Mouse (Mus musculus): ENCODE measurements around the gene Fbxo34. TPM values are rescaled to one million over a fixed set of nuclear protein-coding genes. Genes with fewer than 3 reads are reported as not detected.

The Fbxo34 gene
- polyA plus RNA-seq, 1 experiment = 11.9 TPM

DNA sequence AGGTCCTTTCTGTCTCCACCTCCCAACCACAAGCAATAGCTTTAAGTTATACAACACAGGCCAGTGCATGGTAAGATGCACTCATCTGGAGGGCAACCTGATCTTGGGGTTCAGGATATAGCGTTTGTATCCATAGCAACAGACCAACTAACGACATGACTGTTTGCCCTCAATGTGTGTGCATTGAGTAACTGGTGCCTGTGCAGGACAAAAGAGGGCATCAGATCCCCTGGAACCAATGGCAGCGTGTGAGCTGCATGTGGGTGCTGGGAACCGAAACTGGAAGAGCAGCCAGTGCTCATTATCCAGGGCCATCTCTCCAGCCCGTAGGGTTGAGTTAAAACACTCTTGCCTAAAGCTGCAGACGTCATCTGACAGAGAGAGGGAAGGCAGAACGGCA, 38.5 kb downstream of the Fbxo34 start:
- Histone ChIP-seq H3K79me3 (ENCODE audit: low read depth) (peaks cover 1% of the 10 kb centered on the region), H3K27me3 (ENCODE audit: control insufficient read depth, insufficient read depth, insufficient read length) (no peaks in the 10 kb centered on the region), H3K36me3 (ENCODE audit: control insufficient read depth, insufficient read depth) (no peaks in the 10 kb centered on the region), H3K79me2 (ENCODE audit: control insufficient read depth, insufficient read depth) (peaks cover 22% of the 10 kb centered on the region), H3K4me3 (ENCODE audit: insufficient read depth, poor library complexity, severe bottlenecking) (no peak overlapping the region), H3ac (ENCODE audit: control insufficient read depth, insufficient read length, low read depth) (no peak overlapping the region)
- TF ChIP-seq CTCF (IDR thresholded peaks at IDR 0.05; ENCODE audit: control insufficient read depth, insufficient read depth, insufficient read length) = no peak
- no peak for TF ChIP-seq CEBPB (IDR thresholded peaks at IDR 0.05; ENCODE audit: low read depth)
- no peak for TF ChIP-seq FOSL1 (IDR thresholded peaks at IDR 0.05; ENCODE audit: insufficient read depth, low read length, poor library complexity, severe bottlenecking)
- TF ChIP-seq MYOD1 (IDR thresholded peaks at IDR 0.05; ENCODE audit: control insufficient read depth, insufficient read length, low read depth) = no peak
- no peak for TF ChIP-seq MYOG (IDR thresholded peaks at IDR 0.05; ENCODE audit: control insufficient read depth, extremely low read depth, insufficient read length)

DNA sequence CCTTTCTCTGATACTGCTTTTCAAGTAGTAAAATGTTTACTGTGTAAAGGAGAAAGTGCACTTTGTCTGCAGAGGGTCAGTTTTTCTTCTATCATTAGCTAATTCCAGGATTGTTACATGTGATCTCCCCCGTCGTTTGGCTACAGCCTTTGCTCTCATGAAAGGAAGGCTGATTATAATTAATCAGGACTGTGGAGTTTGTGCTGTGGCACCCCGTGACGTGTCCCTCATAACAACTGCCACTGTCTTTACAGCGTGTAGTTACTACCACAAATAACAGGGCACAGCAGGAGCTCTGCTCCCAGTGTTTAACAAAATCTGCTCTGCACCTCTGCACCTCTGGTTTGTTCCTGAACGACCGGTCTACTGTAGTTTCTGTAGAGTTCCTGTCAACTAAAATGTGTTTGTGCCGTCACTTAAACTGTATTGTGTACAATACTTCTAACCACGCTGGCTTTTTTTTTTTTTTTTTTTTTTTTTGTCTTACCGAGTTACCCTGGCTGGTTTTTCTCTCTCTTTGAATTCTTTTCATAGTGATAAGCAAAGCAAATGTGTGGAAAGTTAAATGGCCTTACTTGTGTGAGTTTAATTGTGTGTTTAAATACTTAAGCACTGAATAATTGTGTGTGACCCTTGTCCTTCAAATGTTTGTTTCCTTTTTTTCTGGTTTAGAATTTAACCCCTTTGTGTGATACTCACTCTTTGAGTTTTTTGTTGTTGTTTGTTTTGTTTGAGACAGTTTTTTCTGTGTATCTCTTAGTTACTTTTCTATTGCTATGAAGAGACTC, 39.3 kb downstream of the Fbxo34 start:
- no peak overlapping the region for H3K4me3 ChIP-seq (ENCODE audit: insufficient read depth, poor library complexity, severe bottlenecking)
- TF ChIP-seq USF1 (IDR thresholded peaks at IDR 0.05; ENCODE audit: low read depth) (no peak), FOSL1 (IDR thresholded peaks at IDR 0.05; ENCODE audit: insufficient read depth, low read length, poor library complexity, severe bottlenecking) (no peak), CEBPB (IDR thresholded peaks at IDR 0.05; ENCODE audit: low read depth) (no peak), CTCF (IDR thresholded peaks at IDR 0.05; ENCODE audit: control insufficient read depth, insufficient read depth, insufficient read length) (no peak), MYOD1 (IDR thresholded peaks at IDR 0.05; ENCODE audit: control insufficient read depth, insufficient read length, low read depth) (no peak)
- H3K27me3 ChIP-seq (ENCODE audit: control insufficient read depth, insufficient read depth, insufficient read length) = no peaks in the 10 kb centered on the region
- H3K79me3 ChIP-seq (ENCODE audit: low read depth) = peaks cover 1% of the 10 kb centered on the region
- H3K79me2 ChIP-seq (ENCODE audit: control insufficient read depth, insufficient read depth) = peaks cover 22% of the 10 kb centered on the region
- no peak overlapping the region for H3ac ChIP-seq (ENCODE audit: control insufficient read depth, insufficient read length, low read depth)
- H3K36me3 ChIP-seq (ENCODE audit: control insufficient read depth, insufficient read depth) = no peaks in the 10 kb centered on the region

DNA sequence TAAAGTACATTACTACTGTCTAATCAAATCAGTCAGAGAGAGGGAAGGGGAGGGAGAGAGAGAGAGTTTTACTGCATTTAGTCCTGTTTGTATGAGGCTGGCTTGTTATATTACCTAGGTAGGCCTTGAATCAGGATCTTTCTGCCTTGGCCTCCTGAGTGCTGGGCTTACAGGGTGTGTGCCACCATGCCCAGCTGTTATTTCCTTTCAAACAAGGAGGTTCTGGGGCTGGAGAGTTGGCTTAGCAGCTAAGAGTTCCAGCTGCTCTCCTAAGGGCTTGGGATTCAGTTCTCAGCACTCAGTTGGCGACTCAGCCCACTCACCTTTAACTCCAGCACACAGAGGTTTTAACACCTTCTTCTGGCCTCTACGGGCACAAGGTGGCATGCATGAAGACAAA, 40.5 kb downstream of the Fbxo34 start:
- no peak overlapping the region for H3ac ChIP-seq (ENCODE audit: control insufficient read depth, insufficient read length, low read depth)
- H3K79me3 ChIP-seq (ENCODE audit: low read depth) = no peaks in the 10 kb centered on the region
- H3K4me3 ChIP-seq (ENCODE audit: insufficient read depth, poor library complexity, severe bottlenecking) = no peak overlapping the region
- TF ChIP-seq MYOD1 (IDR thresholded peaks at IDR 0.05; ENCODE audit: control insufficient read depth, insufficient read length, low read depth) = peak; percentile 67
- TF ChIP-seq CTCF (IDR thresholded peaks at IDR 0.05; ENCODE audit: control insufficient read depth, insufficient read depth, insufficient read length) = no peak
- H3K27me3 ChIP-seq (ENCODE audit: control insufficient read depth, insufficient read depth, insufficient read length) = no peaks in the 10 kb centered on the region
- no peaks in the 10 kb centered on the region for H3K36me3 ChIP-seq (ENCODE audit: control insufficient read depth, insufficient read depth)
- H3K79me2 ChIP-seq (ENCODE audit: control insufficient read depth, insufficient read depth) = peaks cover 31% of the 10 kb centered on the region

DNA sequence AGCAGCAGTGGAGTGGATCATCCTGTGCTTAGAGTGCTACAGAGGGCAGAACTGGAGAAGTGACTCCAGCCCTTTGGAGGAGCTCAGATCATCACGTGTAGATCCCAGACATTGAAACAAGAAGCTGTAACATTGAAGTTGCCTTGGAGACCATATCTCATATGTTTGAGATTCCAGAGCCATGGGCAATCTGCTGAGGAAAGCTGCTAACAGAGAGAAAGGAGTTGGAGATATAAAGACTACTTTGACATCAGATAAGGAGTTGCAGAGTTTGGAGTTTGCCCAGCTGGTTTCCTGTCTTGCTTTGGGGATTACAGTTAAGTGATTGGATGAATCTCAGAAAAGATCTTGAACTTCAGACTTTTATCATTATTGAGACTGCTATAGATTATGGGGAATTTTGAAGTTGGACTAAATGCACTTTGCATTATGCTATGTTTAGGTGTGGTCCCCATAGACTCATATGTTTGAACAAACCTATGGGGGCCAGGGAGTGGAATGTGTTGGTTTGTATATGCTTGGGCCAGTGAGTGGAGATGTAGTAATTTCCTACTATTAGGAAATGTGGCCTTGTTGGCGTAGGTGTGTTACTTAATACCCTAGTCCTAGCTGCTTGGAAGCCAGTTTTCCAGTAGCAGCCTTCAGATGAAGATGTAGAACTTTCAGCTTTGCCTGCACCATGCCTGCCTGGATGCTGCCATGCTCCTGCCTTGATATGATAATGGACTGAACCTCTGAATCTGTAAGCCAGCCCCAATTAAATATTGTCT, 43.6 kb downstream of the Fbxo34 start:
- H3K36me3 ChIP-seq (ENCODE audit: control insufficient read depth, insufficient read depth) = no peaks in the 10 kb centered on the region
- H3K79me2 ChIP-seq (ENCODE audit: control insufficient read depth, insufficient read depth) = peaks cover 35% of the 10 kb centered on the region
- TF ChIP-seq FOSL1 (IDR thresholded peaks at IDR 0.05; ENCODE audit: insufficient read depth, low read length, poor library complexity, severe bottlenecking) (no peak), CTCF (IDR thresholded peaks at IDR 0.05; ENCODE audit: control insufficient read depth, insufficient read depth, insufficient read length) (no peak), CEBPB (IDR thresholded peaks at IDR 0.05; ENCODE audit: low read depth) (no peak), USF1 (IDR thresholded peaks at IDR 0.05; ENCODE audit: low read depth) (no peak), MYOG (IDR thresholded peaks at IDR 0.05; ENCODE audit: control insufficient read depth, extremely low read depth, insufficient read length) (no peak), MYOD1 (IDR thresholded peaks at IDR 0.05; ENCODE audit: control insufficient read depth, insufficient read length, low read depth) (no peak), MAX (IDR thresholded peaks at IDR 0.05) (no peak)
- no peak overlapping the region for H3K4me3 ChIP-seq (ENCODE audit: insufficient read depth, poor library complexity, severe bottlenecking)
- H3K79me3 ChIP-seq (ENCODE audit: low read depth) = peaks cover 1% of the 10 kb centered on the region
- H3ac ChIP-seq (ENCODE audit: control insufficient read depth, insufficient read length, low read depth) = no peak overlapping the region
- H3K27me3 ChIP-seq (ENCODE audit: control insufficient read depth, insufficient read depth, insufficient read length) = no peaks in the 10 kb centered on the region

DNA sequence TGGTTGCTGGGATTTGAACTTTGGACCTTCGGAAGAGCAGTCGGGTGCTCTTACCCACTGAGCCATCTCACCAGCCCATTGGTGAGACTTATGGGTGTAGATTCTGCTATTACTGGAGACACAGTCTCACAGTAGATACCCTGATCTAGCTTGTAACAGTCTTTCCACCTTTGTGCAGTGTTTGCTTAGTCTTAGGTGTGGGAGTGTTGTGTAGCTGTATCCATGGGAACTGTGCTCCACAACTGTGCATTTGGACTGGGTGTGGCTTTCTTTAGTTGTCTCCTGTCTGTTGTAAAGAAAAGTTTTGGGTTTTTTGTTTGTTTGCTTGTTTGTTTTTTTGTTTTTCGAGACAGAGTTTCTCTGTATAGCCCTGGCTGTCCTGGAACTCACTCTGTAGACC, 45.7 kb downstream of the Fbxo34 start:
- peaks cover 35% of the 10 kb centered on the region for H3K79me2 ChIP-seq (ENCODE audit: control insufficient read depth, insufficient read depth)
- no peak overlapping the region for H3ac ChIP-seq (ENCODE audit: control insufficient read depth, insufficient read length, low read depth)
- H3K4me3 ChIP-seq (ENCODE audit: insufficient read depth, poor library complexity, severe bottlenecking) = no peak overlapping the region
- no peaks in the 10 kb centered on the region for H3K27me3 ChIP-seq (ENCODE audit: control insufficient read depth, insufficient read depth, insufficient read length)
- no peak for TF ChIP-seq CTCF (IDR thresholded peaks at IDR 0.05; ENCODE audit: control insufficient read depth, insufficient read depth, insufficient read length)
- no peak for TF ChIP-seq CEBPB (IDR thresholded peaks at IDR 0.05; ENCODE audit: low read depth)
- H3K79me3 ChIP-seq (ENCODE audit: low read depth) = peaks cover 1% of the 10 kb centered on the region
- no peaks in the 10 kb centered on the region for H3K36me3 ChIP-seq (ENCODE audit: control insufficient read depth, insufficient read depth)

DNA sequence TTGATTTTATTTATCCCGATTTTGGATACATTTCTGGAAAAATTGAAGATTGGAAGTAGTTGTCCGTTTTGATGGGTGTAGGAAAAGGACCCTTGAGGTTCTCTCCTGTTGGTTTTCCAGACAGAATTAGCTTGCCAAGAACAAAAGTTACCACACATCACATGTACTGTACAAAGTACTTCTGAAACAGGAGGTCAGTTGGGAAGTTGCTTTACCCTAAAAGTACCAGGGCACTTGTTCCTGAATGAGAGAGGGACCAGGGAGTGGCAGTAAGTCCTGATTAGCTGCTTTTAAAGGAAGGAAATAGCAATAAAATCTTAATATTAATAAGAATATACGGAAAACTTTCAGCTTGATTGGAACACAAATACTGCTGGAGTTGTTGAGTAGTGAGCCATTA, 46.9 kb downstream of the Fbxo34 start:
- H3K79me3 ChIP-seq (ENCODE audit: low read depth) = peaks cover 3% of the 10 kb centered on the region
- TF ChIP-seq MAX (IDR thresholded peaks at IDR 0.05) (no peak), MYOD1 (IDR thresholded peaks at IDR 0.05; ENCODE audit: control insufficient read depth, insufficient read length, low read depth) (no peak), CTCF (IDR thresholded peaks at IDR 0.05; ENCODE audit: control insufficient read depth, insufficient read depth, insufficient read length) (no peak), MYOG (IDR thresholded peaks at IDR 0.05; ENCODE audit: control insufficient read depth, extremely low read depth, insufficient read length) (no peak), CEBPB (IDR thresholded peaks at IDR 0.05; ENCODE audit: low read depth) (no peak), FOSL1 (IDR thresholded peaks at IDR 0.05; ENCODE audit: insufficient read depth, low read length, poor library complexity, severe bottlenecking) (no peak), USF1 (IDR thresholded peaks at IDR 0.05; ENCODE audit: low read depth) (no peak)

More for the DNA sequence above, 46.9 kb downstream of the Fbxo34 start:
- no peaks in the 10 kb centered on the region for H3K36me3 ChIP-seq (ENCODE audit: control insufficient read depth, insufficient read depth)
- no peak overlapping the region for H3K4me3 ChIP-seq (ENCODE audit: insufficient read depth, poor library complexity, severe bottlenecking)
- H3K27me3 ChIP-seq (ENCODE audit: control insufficient read depth, insufficient read depth, insufficient read length) = no peaks in the 10 kb centered on the region
- peaks cover 24% of the 10 kb centered on the region for H3K79me2 ChIP-seq (ENCODE audit: control insufficient read depth, insufficient read depth)
- no peak overlapping the region for H3ac ChIP-seq (ENCODE audit: control insufficient read depth, insufficient read length, low read depth)

Data from C2C12 (cell line).